Mouse (Mus musculus): ENCODE measurements around the gene Dvl1. TPM values are rescaled to one million over a fixed set of nuclear protein-coding genes. Genes with fewer than 3 reads are reported as not detected.

Gene Dvl1
- polyA plus RNA-seq, 3 experiments from 2014 or later, result 2.0 to 3.8 (median 3.5) TPM

DNA sequence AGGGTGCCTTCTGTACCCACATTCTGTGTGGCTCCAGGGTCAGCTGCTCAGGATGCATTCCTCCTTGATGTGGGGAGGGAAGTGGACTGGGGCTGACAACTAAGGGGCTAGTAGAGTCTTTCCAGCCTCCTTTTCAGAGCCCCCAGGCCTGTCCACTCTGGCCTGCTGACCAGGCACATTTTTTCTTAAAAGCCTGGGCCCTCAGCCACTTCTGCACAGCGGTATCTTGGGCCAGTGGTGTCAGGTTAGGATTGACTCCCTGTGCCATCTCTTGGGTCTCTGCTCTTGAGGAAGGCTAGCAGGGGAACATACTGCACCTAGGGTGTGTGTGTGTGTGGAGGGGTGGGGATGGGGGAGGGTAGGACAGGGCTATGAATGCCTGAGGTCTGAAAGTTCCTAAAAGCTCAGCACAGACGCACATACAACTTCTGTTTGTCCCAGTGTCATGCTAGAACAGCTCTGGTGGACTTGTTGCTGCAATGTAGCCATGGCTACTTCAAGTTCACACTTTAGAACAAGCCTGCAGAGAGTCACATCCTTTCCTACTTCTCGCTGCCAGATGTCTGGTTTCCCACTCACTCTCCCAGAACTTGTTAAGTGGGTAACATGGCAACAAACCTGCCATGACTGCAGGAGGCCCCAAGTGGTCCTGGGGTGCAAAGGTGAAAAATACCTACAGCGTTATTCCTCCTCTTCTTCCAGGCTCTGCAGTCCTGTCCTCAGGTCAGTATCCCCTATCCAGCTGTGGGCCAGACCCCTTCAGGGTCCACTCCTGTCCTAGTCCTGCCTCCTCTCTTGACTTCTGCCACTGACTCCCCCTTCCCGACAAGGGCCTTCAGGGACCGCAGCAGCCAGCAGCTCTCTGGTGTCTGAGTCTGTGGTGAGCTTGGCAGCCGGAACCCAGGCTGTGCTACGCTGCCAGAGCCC is 6.9 kb upstream of the Dvl1 start:
- ATAC-seq, result peak; percentile 33

DNA sequence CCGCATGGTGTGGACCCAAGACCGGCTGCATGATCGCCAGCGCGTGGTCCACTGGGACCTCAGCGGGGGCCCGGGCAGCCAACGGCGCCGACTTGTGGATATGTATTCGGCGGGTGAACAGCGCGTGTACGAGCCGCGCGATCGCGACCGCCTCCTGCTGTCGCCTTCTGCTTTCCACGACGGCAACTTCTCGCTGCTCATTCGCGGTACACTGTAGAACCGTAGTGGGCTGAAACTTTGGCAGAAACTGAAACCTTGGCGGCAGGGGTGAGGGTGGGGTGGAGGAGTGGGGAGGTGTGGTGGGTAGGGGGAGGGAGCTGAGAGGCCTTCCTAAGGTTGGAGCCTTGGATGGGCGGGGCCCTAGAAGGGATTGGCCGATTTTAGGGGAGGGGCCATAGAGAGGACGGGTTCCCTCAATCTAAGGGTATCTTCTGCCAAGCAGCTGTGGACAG is 6.2 kb upstream of the Dvl1 start:
- peak; percentile 90 for ATAC-seq

DNA sequence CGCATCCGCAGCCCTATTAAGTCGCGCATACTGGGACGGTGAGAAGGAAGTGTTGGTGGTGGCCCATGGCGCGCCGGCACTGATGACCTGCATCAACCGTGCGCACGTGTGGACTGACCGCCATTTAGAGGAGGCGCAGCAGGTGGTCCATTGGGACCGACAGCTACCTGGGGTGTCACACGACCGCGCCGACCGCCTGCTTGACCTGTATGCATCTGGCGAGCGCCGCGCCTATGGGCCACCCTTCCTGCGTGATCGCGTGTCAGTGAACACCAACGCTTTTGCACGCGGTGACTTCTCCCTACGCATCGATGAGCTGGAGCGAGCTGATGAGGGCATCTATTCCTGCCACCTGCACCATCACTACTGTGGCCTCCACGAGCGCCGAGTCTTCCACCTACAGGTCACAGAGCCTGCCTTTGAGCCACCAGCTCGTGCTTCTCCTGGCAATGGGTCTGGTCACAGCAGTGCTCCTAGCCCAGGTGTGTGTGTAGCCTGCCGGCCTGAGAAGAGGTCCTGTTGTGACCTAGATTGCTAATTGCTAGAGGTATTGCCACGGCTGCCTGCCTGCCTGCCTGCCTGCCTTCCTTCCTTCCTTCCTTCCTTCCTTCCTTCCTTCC is 5.4 kb upstream of the Dvl1 start:
- no peak for ATAC-seq

DNA sequence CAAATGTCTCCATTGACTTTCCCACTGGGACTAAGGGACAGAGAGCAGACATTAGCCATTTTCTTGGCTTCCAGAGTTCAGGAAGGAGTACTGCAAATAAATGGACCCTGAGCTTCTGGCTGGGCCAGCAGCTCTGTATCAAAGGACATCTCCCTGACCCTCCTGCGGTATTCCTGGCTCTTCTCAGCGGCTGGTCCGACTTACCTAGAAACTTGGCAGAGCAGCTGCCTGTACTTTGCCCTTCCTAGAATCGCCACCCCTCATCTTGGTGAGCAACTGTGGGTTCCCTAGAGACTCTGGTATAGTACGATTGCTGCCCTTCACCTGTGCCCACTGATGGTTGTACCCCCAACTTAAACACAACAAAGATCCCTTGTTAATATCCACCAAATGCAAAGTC is 4.0 kb upstream of the Dvl1 start:
- no peak for ATAC-seq

DNA sequence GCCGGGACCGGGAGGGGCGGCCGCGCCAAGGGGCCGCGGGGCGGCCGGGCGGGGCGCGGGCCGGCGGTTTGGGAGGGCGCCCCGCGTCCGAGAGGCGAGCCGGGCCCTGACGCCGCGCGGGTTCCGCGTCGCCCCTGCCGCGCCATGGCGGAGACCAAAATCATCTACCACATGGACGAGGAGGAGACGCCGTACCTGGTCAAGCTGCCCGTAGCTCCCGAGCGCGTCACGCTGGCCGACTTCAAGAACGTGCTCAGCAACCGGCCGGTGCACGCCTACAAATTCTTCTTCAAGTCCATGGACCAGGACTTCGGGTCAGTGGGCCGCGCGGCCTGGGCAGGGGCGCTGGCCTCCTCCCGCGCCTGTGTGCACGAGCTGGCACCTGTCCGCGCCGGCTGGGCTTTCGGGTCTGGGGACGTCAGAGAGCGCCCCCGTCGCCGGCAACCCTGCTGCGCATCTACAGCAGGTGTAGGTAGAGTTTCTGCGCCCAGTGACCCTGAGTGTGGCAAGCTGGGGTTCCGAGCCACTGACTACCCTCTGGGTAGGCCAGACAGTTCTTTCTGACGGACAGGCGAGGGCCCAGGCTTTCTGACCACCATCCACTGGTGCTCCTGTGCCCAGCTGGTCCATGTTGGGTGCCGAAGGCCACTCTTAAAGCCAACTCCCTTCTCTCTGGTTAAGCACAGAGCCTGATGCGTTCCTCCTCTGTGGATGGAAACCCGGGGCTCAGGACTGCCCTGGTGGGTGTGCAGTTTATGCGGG is 570 bp downstream of the Dvl1 start:
- peak; percentile 16 for ATAC-seq

DNA sequence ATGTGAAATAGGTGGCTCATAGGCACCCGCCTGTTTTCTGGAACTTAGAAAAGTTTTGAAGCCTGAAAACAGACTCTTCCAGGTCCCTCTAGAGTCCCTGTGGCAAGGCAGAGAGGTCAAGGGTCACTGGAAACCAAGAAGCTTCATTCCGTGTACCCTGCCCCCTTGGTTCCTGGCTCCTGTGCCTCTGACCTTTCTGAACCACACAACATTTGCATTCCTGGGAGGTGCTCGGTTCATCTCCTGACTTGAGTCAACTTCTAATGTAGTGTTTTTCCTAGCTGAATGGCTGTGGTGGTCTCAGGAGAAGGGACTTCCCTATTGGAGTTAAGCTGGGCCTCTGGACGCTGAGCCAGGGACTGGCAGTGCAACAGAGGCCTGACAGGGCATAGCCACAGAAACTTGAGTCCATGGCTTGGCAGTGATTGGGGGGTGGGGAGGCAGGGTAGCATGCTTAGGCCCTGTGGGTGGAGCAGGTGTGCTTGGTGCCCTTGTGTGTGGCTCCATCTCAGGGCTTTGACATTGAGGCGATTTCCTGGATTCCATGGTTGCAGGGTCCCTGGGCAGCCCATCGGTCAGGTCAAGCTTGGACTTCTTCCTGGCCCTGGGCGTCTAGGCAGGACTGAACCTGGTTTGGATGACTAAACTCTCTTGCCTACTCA is 1.4 kb downstream of the Dvl1 start:
- no peak for ATAC-seq

DNA sequence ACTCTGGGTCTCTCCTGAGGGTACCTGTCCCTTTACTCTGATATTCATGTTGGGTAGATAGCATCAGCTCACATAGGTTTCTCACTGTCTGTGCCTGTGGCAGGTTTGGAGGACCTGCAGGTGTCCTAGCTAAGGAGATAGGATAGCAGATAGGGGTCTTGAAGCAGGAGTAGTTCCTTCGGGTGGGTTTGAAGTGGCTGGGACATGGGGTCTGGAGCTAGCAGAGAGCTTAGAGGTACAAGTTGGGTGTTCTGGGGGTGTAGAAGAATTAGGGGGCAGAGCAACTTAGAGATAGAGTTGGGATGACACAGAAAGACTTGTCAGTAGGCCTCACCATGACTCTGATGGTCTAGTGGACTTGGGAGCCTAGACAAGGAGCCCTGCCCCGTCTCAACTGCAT is 2.2 kb downstream of the Dvl1 start:
- ATAC-seq, result no peak

DNA sequence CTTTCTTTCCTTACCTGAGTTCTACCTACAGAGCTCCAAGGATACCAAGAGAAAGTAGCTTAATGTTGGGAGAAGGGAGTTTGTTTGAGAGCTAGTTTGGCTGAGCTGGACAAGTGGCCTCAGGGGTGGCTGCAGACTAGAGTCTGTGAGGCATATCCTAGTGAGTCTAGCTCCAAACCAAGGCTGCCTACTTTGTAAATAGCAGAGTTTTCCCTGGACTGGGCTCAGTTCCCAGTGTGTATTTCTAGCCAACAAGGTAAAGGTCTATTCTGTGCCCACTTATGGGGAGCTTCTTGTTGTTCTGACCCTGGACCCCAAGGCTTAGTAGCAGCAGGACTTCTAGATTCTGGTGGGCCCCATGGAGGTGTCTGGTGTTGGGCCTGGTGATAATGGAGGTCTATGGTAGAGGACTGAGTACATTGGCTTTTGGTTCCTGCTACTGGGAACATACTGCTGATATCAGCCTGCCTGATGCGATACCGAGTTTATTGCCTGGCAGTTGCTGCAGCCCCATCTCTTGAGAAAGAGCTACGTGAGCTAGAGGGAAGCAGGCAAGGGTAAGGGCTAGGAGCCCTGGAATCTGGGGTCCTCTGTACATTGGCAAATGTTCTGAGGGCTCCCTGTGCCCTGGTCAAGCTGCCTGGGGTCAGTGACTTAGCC is 2.7 kb downstream of the Dvl1 start:
- no peak for ATAC-seq

DNA sequence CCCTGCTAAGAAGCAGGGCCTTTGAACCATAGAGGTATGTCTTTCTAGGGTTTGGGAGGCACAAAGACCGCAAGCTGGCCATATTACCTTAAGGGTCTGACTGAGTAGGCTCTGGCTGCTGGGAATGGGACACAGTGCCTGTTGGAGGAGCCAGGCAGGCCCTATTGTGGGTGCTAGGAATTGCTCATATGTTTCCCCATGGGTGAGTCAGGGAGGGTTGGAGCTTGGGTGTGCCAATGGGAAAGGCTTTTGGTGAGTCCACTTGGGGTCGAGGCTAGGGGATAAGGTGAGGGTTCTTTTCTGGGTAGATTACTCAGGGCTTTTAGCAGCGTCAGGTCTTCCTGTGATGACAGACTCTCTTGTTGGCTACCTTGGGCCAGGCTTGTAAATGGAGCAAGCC is 4.2 kb downstream of the Dvl1 start:
- ATAC-seq, result no peak

DNA sequence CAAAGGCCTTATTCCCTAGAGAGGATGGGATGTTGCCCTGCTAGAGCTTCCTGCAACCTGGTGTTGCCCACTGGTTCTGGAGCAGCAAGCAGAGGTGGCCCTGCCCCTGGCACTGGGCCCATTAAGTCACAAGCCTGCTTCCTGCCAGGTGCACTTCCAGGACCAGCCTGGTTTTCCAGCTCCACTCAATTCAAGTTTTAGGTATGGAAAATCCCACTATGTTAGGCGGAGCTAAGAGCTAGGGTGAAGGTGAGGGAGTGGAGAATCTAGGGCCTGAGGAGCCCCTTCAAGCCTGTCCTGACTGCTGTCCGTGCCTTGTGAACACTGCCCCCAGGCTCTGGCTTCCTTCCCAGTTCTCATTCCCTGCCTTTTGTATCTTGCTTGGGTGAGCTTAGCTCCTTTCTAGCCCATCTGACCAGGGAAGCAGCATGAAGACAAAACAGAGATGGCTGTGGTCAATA is 4.8 kb downstream of the Dvl1 start:
- ATAC-seq, result no peak

DNA sequence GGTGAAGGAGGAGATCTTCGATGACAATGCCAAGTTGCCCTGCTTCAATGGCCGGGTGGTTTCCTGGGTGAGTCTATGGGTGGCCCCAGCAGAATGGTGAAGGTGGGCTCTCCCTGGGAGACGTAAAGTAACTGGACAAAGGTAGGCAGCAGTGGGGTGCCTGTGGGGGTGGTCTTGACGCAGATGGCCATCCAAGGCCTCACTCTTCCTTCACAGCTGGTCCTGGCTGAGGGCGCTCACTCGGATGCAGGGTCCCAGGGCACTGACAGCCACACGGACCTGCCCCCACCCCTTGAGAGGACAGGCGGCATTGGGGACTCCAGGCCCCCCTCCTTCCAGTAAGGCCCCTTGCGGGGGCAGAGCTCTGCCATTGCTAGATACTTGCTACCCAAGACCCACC is 6.2 kb downstream of the Dvl1 start:
- no peak for ATAC-seq

DNA sequence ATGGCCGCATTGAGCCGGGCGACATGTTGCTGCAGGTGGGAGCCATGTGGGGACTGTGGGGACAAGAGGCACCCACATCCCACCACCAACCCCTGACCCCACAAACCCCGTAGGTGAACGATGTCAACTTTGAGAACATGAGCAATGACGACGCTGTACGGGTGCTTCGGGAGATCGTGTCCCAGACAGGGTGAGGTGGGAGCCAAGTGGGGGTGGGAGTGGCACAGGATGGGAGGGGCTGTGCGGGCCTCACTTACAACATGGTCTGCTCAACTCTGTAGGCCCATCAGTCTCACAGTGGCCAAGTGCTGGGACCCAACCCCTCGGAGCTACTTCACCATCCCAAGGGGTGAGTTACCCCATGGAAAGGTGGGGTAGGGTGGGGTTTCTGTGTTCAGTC is 7.8 kb downstream of the Dvl1 start:
- ATAC-seq, result no peak

DNA sequence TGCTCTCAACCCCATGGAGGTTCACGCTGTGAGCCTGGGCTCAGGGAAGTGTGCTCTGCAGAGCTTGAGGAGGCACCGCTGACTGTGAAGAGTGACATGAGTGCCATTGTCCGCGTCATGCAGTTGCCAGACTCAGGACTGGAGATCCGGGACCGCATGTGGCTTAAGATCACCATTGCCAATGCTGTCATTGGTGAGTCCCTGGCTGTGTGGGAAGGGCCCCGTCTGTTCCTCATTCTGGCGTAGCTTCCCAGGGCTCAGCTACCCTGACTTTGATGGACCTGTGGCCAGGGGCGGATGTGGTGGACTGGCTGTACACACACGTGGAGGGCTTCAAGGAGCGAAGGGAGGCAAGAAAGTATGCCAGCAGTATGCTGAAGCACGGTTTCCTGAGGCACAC is 8.9 kb downstream of the Dvl1 start:
- ATAC-seq, result no peak

DNA sequence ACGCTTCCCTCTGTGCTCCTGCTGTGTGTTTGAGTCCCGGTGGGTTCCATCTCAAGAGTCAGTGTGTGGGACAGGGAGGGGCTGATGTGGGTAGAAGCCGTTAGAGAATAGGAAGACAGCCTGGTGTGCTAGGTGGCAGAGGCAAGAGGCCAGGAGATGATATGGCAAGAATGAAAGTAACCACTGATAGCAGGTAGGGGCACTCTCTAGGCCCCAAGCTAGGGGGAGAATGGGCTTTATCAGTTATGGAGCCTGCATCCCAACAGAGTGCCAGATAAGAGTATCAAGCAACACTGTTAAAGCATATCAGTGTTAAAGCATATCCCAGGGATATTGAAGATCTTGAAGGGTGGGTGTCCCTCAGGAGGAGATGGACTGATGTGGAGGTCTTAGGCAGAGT is 9.7 kb downstream of the Dvl1 start:
- ATAC-seq, result no peak

DNA sequence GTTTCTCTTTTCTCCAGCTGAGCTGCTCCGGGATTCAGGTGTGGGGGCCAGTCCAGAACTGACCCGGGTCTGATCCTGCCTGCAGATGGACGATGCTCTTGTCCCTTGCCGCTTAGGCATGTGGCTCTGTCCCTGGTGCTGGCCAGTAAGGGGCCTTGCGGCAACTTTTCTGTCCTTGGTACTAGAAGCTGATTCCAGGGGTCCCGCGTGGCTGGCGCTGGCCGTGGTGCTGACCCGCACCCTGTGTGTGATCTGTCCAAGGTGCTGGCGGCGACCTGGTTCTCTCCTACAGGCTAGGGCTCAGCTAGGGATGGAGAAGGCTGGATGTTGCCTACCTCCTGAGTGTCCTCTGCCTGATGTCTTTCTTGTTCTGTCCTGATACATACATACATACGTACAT is 12.1 kb downstream of the Dvl1 start:
- no peak for ATAC-seq

DNA sequence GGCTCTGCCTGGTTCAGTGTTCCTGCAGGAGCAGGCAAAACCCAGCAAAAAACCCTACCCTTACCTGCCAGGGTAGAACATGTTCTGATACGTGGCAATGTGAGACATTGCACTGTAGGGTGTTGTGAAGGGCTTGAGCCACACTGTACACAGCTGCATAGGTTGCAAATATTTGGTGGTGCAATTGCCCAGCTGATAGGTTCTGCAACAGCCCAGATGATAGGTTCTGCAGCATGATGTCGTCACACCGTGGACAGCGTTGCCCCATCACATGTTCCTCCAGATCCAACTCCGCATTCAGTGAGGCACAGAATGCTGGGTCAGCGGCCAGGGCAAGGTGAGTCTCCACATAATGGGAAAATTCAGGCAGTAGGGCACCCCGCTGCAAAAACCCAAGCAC is 14.6 kb downstream of the Dvl1 start:
- ATAC-seq, result no peak

DNA sequence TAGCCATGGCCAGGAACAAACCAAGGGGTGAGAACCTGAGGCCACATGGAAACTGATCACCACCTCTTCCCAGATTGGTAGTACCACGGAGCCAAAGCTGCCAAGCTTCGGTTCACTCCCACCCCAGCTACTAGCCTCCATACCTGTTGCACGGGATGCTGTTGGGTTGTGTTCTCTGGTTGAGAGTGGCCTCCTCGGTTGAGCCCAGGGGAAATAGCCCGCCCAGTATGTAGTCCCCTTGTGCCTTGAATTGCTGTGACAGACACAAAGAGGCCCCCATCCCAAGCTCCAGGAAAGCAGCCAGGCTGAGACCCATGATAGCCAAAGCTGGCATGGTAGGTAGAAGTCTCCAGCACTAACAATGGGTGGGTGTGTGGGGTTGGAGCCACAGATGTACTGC is 15.8 kb downstream of the Dvl1 start, which contains the start of gene Tas1r3:
Tas1r3 (minus strand) TSS at position 362 of the 400 bp plus-strand sequence.
- ATAC-seq, result no peak

DNA sequence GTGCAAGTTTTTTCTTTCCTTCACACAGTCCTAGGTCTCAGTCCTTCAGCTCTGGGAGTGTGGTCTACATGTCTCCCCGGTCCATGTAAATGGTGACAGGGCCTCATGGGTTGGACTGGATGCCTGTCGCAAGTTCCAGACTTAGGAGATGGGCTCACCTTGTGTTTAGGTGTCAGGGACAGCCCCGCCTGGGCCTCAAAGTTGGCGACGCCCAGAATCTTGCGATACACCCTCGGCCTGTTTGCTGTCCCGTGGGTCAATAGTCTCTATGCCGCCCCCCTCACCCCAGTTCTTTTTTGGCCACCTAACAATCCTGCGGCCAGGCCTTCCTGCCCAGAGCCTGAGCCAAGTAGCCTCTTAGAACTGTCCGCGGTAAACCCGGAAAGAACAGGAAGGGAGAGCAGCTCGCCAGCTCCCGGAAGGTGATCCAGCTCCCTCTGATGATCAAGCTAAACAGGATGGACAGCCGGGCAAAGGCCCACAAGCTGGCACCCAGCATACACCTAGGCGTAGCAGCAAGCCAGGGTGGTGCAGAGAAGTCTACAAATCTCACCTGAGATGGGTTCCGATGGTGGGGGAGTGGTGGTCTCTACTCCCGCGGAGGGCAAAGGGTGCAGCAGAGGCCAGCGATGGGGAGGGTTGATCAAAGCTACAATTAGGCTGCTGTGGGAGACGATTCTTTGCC is 21.6 kb downstream of the Dvl1 start:
- peak; percentile 41 for ATAC-seq

DNA sequence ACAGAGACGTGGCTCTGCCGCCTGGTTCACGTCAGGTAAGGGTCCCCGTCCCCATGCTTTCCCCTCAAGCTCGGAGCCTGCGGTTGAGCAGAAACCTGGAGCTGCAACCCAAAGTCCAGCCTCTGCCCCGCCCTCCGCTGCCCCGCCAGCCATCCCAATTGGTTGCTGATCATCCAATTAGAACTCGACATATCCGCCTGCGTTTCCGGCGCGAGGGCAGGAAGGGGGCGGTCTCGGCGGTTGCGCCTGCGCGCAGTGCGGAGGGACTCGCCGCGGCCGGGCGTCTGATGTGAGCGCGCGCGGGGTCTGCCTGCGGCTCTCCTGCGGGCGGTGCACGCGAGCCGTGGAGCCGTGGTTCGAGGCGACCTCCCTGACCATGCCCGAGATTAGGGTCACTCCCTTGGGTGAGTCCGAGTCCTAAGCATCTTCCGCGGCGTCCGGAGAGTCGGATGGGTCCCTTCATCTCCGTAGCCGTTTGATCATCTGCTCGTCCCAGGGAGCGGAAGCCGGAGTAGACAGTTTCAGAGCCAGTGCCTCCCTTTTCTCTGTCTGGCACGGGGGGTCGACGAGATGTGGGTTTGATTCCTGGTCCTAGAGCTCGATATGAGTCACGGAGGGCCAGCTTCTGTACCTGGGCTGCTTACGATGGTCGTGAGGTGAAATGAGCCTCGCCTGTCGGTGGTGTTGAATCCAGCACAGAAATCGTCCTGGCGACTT is 22.3 kb downstream of the Dvl1 start, which contains the start of the genes Cptp and Ints11:
Cptp (minus strand) TSS at position 124 of the 717 bp plus-strand sequence.
Ints11 (plus strand) TSS at position 230 of the 717 bp plus-strand sequence.
- peak; percentile 97 for ATAC-seq

DNA sequence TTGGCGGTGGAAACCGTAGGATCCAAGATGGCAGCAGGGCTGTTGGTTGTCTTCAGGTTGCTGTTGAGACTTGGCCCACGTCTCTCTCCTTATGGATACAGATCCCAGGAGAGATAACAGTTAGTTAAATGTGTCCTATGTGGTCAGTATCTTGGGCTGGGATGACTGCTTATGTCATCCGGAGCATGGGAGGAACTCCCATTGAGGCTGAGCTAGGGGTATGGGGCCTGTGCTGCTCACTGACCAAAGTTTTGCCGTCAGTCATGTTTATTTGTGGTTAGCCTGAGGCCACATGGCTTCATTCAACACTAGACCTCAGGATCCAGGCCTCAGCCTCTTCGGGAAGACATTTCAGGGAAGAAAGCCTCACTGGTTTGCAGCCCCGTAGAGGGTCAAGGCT is 24.2 kb downstream of the Dvl1 start:
- ATAC-seq, result no peak

DNA sequence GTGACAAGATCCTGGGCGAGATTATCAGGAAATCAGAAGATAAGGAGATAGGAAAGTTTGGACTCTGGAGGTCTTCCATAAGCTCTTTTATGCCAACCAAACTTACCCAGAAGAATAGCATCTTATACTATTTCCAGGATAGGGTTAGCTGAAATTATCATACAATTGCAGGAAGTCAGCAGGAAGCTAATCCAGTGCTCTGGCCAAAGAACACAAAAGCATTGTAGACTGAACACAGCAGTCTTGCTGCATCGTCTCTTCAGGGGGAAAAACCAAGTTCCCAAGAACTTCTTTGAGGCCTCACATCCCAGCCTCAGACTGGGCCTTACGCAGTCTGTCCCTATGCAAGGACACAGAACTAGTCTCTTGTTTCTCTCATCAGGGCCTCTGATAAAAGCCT is 36.4 kb downstream of the Dvl1 start:
- no peak for ATAC-seq
